Mouse (Mus musculus) adrenal gland, adult (tissue): ENCODE measurements around the gene Hist1h2bf.
A peak's percentile ranks its signal among the peaks of the same experiment; 100 is the strongest.

Source experiments
- DNase-seq, 2 experiments: peaks; one replicate each; pipeline ENCODE4 v3.0.0; 2022 to 2023; ENCODE audit warnings: low spot score in 1 of 2; ENCODE audit not compliant: inconsistent age in 2 of 2

Hist1h2bf gene

DNA sequence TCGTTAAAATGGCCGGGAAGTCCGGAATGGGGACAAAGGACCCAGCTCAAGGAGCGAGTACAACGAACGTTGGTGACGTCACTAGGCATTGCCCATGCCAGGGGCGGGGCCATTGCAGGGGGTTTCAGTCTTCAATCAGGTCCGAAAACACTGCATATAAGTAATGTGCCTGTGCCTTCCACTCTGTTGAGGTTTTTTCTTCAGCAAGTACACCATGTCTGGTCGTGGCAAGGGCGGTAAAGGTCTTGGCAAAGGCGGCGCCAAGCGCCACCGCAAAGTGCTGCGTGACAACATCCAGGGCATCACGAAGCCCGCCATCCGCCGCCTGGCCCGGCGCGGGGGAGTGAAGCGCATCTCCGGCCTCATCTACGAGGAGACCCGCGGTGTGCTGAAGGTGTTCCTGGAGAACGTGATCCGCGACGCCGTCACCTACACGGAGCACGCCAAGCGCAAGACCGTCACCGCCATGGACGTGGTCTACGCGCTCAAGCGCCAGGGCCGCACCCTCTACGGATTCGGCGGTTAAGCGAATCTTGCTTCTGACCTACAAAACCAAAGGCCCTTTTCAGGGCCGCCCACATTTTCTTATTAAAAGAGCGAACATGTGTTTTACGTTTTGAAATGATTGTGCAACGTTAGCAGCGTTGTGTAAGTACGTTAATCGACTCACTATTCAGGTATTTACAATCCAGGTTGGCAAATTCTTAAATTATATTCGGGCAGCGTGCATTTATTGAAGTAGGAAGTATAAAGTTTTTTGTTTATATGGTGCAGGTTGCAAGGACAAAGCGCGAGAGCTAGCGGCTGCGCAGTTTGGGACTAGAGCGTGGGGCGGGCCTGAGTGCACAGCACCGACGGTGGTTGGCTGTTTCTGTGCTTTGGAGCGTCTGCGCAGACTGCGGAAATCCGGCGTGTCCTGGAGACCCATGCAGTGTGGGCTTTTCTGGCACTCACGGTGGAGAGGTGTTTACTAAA is 42.8 kb downstream of the Hist1h2bf start, which contains the start of gene Hist1h4h:
Hist1h4h (plus strand) TSS at position 150 of the 975 bp plus-strand sequence.
- DNase-seq: peak; percentile 97 to 100

DNA sequence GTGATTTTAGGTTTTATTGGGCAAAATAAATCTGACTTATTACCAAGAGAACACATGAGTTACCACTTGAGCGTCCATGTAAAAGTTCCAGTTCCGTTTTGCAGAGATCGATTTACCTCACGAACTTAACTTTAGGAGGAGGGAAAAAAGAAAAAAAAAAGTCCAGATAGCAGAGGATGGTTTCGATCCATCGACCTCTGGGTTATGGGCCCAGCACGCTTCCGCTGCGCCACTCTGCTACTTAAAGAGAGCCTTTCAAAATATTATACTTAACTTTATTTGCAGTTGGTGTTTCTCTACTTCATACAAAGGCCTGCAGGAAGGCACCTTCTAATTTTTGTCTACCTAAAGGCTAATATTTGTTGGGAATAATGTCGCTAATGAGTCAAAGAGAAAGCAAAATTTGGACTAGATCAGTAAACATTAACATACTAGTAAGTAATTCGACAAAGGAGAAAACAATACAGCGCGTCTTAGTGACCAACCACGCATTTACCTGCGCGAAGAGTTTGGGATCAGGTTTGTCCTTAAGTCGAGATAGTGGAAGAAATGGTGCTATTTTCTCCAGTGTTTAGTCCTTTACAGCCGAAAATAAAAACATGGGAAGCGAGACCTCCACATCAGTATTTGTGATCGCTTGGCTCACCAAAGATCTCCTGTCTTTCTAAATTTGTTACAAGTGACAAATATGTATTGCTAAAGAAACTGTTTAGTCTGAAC is 43.7 kb downstream of the Hist1h2bf start:
- DNase-seq: peak; percentile 68 to 96

DNA sequence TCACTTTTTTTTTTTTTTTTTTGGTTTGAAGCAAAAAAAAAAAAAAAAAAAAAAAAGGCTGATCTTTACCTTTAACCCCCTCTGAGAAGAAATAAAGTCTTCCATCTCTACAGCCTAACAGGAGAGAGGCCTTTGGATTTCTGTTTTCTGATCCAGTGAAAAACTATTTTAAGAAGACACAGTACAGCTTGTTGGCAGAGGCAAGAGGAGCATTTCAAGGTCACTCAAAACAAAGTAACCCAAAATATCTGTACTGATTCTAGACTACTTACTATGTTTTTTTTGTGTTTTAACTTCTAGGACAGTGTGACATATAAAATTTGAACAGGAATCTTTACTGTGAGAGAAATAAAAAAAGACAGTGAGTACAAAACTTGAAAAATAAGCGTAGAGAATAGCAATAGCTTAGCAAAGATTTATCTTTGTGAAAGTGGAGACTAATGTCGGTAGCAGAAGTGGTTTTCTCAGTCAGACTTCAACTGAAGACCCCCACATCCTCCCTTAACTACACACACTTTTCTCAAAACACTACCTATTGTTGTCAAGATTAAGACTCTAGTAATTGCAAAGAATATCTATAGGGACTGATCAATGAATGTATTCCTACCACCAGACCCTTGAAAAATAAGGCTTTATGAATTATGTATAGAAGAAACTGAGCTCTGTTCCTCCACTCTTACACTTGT is 44.4 kb downstream of the Hist1h2bf start:
- no peak for DNase-seq

DNA sequence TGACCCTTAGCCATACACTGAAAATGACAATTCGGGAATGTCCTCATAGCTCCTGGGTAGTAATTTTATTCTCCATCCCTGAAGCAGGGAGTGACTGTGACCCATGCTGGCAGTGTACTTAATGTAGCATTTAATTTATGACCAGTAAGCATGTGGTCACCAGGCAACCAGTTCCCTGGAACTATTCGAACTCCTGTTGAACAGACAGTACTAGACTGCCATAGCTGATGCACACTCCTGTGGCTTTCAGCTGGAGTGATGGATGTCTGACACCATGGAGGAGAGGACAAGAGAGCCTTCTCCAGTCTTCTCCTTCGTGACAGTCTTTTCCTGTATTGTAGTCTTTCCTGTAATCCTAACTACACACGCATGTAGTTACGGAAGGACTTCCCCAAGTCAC is 45.0 kb downstream of the Hist1h2bf start:
- no peak for DNase-seq

- peak; percentile 90 to 99 for DNase-seq
These were observed 47.7 kb downstream of the Hist1h2bf start for GRCm38 (mm10) chr13:23526312-23526711.

- DNase-seq: peak in 1 of 2 experiments; percentile 56
These were observed 48.1 kb downstream of the Hist1h2bf start for GRCm38 (mm10) chr13:23525901-23526300.

- peak; percentile 77 to 91 for DNase-seq
These were observed 49.3 kb downstream of the Hist1h2bf start for GRCm38 (mm10) chr13:23524654-23525053.

DNA sequence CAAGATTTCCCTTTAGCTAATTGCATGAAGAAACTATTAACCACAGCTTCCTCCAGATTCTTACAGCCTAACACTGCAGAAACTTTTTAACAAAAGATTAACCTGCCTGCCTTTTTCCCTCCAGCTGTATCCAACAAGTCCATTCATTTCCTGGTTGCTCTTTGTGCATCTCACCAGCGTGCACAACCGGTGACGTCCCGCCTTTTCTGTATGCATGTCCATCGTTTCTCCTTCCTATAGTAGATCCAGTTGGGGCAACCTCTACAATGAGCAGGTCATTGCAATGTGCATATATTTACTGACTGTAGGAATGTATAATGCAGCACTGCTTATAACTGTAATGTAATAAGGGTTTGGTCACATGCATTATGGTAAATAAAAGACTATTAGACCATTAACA is 50.0 kb downstream of the Hist1h2bf start:
- no peak for DNase-seq
